Mouse (Mus musculus): ENCODE measurements around the gene Polr1a.

Polr1a gene

DNA sequence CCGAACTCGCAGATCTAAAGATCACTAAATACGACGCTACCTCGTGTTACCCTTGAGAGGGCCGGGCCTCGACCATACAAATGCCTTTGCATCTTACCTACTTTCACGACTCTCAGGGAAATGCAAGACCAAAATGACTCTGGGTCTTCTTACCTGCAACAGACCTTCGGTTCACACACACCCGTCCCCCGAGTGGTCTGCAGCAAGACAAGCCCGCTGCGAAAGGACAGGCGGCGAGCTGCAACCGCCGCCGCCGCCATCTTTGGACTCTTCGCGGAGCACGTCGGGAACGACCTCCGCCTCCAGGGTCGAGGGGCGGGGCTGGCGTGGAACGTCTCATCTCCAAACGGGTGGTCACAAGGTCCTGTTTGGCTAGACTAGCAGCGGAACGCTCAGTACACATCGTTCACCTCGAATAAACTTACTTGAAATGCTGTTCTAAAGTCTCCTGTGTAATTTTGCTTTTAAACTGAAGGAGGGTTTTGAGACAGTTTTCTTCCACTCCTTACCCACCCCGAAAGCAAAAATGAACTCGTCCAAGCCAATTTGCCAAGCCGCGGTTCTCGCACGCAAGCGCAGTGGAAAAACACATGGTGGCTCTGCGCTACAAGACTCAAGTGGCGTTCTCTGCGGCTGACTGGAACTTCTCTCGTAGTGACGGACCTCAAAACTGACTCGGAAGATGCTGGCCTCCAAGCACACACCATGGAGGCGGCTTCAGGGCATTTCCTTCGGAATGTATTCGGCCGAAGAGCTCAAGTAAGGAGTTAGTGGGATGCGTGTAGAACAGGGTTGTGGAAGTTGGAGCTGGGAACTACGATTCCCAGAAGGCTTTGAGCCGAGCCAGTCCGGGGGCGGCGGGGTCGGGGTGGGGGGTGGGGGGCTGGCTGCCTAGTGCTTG is at the start of gene Polr1a, which contains the start of gene Ptcd3:
TSS of gene Polr1a (plus strand) at position 573 of the 901 bp plus-strand sequence.
TSS of gene Ptcd3 (minus strand) at position 270 of the 901 bp plus-strand sequence.
- peak; percentile 97 for DNase-seq

DNA sequence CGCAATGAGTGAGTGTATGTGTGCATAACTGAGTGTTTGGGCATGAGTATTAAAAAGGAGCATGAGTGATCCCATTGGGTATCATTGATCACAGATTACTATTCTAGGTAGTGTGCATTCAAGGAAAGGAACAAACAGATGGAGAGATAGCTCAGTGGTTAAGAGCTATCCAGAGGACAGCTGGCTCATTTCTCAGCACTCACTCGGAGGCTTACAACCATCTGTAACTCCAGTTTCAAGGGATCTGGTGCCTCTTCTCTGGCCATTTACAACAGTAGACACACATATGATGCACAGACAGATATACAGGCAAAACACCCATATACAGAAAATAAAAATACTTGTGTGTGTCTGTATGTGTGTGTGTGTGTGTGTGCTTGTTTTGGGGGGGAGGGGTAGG is 41.1 kb upstream of the Polr1a start:
- DNase-seq: no peak

DNA sequence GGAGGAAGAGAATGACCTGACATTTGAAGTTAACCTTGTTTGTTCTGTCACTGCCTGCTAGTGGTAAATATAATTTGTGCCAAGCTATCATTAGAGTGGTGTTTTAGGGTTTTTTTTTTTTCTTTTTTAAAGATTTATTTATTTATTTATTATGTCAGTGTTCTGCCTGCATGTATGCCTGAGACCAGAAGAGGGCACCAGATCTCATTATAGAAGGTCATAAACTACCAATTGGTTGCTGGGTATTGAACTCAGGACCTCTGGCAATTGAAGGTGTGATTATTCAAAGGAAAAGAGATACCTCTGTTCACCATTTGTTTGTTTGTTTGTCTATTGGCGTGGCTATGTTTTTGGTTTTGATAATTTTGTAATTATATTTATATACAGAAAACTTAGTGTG is 40.0 kb upstream of the Polr1a start:
- peak; percentile 19 for DNase-seq

DNA sequence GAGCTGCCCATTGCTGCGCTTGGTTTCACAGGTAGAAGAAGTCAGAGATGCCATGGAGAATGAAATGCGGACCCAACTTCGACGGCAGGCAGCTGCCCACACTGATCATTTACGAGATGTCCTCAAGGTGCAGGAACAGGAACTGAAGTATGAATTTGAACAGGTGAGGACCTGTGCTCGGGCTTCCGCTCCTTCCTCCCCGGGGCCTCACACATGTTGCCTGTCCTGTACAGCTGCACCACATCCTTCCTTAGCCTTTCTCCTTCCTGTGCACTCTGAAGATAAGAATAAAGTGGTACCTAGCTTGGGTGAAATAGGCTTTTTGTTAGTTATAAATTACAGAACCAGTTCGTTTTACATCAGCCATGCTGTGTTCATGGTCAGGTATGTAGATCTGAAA is 37.5 kb upstream of the Polr1a start:
- DNase-seq: no peak

DNA sequence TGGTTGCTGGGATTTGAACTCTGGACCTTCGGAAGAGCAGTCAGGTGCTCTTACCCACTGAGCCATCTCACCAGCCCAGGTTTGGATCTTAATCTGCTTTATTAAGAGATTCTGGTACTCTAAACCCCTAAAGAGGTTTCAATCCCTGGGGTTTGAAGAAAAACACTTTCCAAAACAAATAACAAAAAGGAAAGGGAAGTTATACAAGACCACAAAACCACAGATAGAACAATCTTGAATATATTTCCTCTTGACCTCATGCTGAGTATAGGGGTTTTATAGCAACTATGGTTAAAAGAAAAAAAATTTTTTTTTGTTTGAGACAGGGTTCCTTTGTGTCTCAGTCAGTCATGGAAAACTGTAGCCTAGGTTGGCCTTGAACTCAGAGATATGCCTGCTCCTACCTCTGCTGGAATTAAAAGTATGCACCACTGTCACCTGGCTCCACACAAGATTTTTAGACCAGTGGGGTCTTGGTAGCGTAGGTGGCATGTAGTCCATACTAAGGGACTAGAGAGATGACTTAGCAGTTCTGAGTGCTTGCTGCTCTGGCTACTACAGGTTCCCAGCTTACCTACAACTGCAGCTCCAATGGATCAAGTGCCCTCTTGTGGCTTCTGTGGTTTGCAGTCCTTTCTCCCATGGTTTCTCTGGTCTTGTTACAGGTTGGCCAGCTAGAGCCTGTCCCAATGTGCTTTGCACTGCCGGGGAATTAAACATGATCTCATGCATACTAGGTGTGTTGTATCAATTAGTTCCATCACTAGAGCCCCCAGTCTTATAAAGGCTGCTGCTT is 30.7 kb upstream of the Polr1a start:
- DNase-seq: peak; percentile 12

DNA sequence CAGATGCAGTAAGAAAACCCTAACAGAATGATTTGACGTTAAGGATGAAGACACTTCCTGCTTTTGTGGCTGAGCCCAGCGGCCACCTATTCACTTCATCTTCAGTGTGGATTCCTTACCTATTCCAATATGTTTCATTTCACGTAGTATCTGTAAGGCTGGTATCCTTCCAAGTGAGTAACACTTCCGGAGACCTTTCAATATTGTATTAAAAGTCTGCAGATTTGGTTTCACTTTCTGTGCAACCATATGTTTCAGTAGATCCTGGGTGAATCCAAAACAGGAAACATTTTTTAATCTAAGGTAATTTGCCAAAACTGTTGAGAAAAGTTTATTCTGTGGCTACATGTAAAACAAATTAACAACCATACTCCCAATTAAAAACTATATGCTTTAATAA is 15.6 kb upstream of the Polr1a start:
- no peak for DNase-seq

DNA sequence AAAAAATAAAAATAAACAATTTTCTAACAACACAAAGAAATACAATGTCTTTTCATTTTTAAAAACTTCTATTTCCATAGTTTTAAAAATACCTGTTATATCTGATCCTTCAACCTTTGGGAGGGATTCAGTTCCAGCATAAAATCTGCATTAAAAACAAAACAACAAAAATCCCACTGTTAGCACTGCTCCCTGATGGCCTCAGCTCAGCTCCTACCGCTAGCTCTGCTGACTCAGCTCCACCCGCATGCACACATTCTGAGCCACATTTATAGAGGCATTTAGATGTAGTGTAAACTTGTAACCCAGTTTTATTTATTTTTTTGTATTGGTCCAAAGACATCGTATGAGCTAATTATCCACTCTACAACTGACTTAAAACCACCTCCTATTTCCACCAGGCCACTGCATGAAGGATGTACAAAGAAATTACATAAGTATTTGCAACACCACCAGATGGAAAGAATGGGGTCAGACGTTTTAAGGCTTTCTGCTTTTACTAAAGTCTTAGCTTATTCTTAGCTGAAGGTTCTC is 1.1 kb upstream of the Polr1a start:
- no peak for DNase-seq

DNA sequence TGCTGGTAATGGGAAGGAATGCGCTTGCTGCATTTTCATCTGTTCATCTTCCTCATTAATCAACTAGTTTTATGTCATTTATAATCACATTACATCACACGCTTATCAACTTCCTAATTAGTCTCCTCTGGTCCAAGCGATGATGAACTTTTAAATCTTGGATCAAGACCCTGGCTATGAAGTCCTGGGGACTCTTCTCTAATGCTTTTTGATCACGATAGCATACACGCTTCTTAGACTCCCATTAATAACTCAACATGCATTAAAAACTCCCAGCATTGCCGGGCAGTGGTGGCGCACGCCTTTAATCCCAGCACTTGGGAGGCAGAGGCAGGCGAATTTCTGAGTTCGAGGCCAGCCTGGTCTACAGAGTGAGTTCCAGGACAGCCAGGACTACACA is 531 bp downstream of the Polr1a start:
- no peak for DNase-seq

DNA sequence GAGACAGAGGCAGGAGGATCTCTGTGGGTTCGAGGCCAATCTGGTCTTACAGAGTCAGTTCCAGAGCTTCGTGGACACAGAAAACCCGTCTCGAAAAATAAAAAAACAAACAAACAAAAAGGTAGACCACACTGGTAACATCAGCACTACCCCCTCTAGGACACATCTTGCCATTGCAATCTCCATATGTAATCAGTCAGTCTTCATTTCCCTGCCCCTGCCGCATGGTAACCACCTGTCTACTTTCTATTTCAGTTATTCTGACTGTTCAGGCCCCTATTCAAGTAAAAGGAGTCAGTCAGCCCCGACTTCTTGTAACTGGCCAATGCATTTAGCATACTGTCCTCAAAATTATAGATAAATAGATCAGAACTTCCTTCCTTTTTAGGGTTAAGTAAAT is 987 bp downstream of the Polr1a start:
- DNase-seq: peak; percentile 1

DNA sequence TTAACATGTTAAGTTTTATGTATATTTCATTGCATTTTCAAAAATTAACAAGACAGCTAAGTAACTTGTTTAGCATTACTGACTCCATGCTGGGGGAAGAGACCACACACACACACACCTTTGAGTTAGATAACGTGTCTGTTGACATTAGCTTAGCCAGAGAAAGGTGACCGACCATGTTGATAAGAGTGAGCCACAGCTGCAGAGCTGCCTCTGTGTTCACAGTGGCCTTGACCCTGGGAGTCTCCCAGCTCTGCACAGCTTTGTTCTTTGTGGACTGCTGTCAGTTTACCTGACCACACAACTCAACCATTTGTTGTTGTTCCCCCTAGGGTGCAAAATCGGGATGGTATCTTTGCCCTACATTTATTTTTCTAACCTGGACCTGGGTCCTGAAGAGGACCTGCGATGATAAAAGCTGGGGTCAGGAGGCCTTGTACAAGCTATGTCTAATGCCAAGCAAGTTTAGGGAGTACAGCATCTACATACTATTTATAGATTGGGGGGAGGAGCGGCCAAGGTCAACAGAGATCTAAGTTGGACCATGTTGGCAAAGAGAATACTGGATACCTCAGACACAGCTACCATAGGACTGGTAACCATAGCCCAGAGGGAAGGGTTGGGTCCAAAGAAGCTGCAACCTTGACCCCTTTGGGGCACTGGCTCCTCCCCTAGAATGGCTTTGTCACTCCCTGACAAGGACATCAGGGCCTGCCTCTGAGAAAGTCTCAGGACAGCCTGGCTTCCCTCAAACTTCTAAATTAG is 3.0 kb downstream of the Polr1a start:
- DNase-seq: no peak

DNA sequence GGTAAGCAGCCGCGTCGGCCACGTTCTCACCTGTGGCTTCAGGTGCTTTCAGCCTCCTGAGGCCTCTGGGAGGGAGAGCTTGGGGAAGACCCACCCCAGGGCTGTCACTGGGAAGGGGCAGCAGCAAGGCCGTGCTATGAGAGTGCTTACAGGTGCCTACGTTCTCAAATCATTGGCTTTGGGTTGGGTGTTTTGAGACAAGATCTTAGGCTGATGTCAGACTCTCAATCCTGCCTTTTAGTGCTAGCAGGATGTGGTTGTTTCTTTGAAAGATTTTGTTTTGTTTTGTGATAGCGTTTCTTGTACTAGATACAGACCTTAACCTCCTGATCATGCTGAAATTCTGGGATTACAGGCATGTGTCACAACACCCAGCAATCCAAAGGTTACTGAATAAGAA is 11.9 kb downstream of the Polr1a start:
- no peak for DNase-seq

DNA sequence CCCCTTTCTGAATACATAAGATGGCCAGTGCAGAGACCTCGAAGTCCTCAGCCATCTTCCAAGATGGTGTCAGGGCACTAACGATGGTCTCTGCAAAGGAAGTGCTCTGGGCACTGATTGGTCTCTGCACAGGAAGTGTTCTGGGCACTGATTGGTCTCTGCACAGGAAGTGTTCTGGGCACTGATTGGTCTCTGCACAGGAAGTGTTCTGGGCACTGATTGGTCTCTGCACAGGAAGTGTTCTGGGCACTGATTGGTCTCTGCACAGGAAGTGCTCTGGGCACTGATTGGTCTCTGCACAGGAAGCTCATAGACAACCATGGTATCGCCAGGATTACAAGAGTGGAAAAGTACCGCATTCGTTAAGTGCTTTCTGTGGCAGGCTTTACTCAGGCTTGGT is 16.4 kb downstream of the Polr1a start:
- DNase-seq: peak; percentile 8

DNA sequence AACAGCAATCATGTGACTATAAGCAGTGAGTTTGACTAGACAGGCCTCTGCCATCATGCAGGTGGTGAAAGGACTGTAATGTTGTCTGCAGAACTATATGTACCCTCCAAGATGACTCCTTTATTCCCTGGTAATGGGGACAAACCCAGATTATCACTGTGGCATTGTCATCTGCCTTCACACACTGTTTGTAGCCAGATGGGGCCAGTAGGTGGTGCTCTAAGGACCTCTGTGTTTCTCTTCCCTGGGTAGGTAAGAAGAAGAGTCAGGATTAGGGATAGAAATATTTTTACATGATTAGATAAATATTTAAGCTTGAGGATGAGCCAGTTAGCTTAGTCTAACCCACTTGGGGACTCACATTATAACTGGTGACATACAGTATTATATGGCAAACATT is 19.1 kb downstream of the Polr1a start:
- peak; percentile 72 for DNase-seq

DNA sequence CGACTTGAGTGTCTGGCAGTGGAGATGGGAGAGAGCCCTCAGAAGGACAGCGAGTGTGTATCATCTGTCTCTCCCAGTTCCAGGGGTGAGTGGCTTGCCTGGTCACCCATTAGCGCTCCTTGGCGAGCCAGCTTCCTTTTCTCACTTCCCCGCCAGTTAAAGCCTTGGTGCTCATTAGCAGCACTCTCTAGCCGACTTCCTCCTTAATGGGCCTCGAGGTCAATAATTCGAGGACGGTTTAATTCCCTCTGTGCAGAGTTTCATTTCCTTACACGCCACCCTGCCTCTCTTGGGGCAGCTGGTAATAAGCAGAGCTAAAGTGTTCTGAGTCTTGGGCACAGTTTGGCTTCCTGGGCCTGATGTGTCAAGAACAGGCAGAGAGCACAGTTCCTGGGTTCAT is 21.2 kb downstream of the Polr1a start:
- no peak for DNase-seq

DNA sequence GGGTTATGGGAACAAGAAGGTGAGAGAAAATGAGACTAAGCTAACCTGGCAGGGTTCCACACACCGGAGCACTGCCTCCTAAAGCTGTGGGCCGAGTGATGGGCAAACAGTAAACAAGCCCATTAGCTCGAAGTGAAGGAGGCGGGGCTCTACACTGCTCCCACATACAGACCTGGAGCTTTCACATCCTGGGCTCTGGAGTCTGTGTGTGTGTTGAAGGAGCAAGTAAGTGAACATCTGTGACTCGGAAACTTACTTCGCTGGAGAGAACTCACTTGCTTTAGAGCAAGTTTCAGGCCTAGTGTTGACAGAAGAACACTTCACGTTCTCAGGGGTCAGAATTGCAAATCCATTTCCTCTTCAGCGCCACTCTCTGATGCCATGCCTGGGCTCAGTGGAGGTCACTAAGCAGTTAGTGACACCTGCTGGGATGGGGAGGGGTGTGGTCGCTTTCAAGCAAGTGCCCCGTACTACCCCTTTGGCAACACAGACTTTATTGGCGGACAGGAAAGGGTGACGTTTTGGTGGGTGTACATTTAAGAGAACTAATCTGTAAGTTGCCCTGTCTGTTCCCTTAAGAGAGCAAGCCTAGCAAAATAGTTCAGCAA is 22.1 kb downstream of the Polr1a start:
- no peak for DNase-seq

DNA sequence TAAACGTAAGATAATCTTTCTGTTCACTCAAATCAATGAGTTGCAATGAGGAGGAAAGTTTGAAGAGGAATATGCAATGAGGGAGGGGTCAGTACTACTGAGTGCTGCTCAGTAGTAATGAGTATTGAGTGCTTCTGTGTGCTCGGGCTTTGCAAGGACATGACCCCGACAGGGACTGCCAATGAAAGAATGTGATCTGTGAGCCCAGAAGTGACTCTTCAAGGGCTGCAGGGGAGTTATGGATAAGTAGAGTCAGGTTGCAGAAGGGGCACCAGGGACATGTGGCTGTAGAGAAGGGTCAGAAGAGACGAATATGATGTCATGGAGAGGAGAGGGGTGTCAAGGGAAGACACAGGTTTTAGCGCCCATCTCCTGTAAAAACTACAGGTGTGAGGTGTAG is 23.5 kb downstream of the Polr1a start:
- no peak for DNase-seq

DNA sequence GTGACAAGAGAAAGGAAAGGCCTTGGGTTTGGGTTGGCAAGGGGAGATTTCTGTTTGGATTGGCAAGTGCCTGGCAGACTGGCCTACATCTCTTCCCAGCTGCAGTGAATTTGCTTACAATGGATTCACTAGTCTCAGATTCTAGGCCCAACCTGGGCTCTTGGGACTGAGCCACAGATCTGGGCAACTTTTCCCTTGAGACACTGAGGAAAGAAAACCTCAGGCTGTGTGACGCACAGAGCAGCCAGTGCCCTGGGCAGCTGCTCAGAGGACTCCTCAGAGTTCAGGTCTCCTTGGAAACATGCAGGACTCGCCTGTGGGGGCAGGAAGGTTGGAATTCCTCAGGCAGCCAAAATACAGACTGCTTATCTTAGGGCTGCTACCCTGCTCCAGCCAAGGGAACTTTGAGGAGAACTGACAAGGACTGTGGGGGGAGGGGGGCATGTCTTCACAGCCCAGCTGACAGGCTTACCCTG is 25.3 kb downstream of the Polr1a start:
- DNase-seq: no peak

DNA sequence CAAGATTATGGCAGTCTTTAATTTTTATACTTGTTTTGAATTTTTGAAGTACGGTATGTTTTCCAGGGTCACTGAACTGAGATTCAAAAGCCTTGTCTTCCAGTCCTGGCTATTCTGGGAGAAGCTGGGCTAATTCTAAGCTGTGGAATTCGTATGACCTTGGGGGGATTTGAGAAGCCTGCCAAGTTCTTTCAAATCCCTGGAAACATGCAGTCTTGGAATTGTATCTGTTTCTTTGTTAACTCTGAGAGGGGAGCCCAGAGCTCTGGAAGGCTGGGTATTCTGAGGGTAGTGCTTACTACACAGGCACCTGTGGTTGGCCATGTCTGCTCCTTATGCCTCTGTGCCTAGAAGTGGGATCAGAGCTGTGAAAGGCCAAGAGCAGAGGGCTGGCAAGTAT is 26.9 kb downstream of the Polr1a start:
- no peak for DNase-seq

DNA sequence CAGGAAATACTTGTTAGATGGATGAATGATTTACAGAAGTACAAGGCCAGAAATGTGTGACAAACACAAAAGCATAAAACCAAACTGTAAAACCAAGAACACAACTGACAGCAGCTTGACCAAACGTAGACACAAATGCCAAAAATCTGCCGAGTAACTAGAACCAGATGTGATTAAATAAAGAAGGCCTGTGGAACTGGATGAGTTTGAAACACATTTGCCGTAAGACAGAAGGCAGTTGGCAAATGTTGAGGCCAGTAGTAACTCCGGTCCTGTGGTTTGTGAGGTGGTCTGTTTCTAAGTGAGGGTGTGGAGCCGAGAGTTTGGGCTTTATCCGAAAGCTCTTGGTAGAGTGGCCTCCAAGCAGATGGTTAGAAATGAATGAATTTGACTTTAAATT is 32.1 kb downstream of the Polr1a start:
- no peak for DNase-seq

DNA sequence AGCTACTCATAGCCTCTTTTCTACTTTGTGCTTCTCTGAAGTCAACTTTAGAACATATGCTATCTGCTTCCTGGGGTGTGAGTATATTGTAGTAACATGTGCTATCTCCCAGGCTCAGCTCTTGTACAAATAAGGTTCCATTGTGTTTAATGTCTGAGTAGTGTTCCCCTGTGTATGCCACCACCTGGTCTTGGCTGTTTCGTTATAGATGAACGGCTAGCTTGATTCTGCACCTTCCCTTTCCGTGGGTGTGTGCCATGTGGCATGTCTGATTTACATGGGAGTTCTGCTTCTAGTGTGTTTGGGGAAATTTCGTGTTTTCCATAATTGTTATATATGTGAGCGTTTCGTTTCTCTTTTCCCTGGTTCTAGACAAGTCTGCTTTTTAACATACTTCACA is 36.2 kb downstream of the Polr1a start:
- DNase-seq: no peak

DNA sequence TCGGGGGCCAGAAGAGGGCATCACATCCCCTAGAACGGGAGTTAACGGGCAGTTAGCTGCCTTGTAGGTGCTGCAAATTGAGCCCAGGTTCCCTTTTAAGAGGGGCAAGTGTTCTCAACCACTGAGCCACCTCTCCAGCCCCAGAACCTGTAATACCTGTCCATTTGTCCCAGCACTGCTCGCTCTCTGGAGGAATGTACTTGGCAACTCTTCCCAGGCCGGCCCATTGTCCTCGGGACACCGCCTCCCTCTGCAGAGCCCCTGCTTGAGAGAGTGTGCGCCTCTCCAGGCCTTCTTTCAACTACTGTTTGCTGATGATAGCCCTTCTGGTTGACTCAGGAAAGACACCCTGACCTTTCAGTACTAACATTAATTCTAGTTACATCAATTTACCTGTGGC is 37.3 kb downstream of the Polr1a start:
- no peak for DNase-seq

DNA sequence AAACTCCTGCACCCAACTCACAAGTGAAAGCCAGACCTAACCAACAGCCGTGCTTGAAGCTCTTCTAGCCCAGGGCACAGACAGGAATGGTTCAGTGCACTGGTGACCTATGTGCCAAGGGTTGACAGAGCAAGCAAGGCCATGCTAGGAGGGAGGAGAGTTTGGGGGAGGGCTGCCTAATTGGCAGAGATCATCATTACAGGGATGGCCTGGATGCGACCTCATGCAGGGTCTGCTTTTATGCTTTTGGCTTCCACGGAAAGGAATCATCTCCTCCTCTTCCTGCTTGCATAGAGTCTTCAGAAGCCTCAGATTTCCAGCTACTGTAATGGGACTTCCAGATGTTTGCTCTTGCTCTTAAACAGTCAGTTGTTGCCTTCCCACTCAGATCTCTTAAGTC is 40.9 kb downstream of the Polr1a start:
- no peak for DNase-seq

All from retina, postnatal 1 day (tissue).